In the genomic region with DNA sequence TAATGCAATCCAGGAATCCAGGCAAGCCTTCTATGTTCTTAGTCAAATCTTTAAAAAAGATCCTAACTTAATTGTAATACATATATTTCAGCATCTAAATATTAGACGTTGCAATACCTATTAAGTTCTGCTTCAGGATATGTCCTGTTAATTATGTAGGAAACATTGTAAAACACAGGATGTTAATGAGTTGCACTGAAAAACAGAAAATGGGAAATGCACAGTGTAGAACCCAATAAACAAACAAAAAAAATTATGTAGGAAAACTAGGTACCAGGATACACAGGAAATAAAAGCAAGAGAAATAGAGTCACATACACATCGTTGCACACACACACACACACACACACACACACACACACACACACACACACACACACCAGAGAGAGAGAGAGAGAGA, we compare ENCODE assay signal across 17 mouse cellular contexts.
"Had no signal": no experiment of that assay in that cellular context is flagged by ENCODE, and none has a peak within 500 bp of the region (broad histone marks: within the 10 kb centered on the region; RNA-seq: fewer than 3 reads in every experiment).

No protein-coding gene starts in this region.

- H3K36me3 ChIP-seq: neural tube, embryonic 12.5 days; neural tube, embryonic 13.5 days; neural tube, embryonic 15.5 days; stomach, embryonic 15.5 days had no signal

- H3K4me3 ChIP-seq: neural tube, embryonic 12.5 days; neural tube, embryonic 13.5 days; neural tube, embryonic 15.5 days; stomach, embryonic 15.5 days had no signal

- H3K27me3 ChIP-seq: neural tube, embryonic 12.5 days; neural tube, embryonic 13.5 days; neural tube, embryonic 15.5 days; stomach, embryonic 15.5 days had no signal

- H3K9me3 ChIP-seq: neural tube, embryonic 12.5 days; neural tube, embryonic 13.5 days; neural tube, embryonic 15.5 days; stomach, embryonic 15.5 days had no signal

- H3K4me1 ChIP-seq: neural tube, embryonic 12.5 days; neural tube, embryonic 15.5 days; stomach, embryonic 15.5 days had no signal

- H3K27ac ChIP-seq: neural tube, embryonic 12.5 days; neural tube, embryonic 13.5 days; neural tube, embryonic 15.5 days; stomach, embryonic 15.5 days; stomach, postnatal 0 days had no signal

- H3K4me2 ChIP-seq: neural tube, embryonic 12.5 days; neural tube, embryonic 13.5 days; neural tube, embryonic 15.5 days; stomach, embryonic 15.5 days had no signal

- DNase-seq: retina, postnatal 1 day; right cerebral cortex, adult 18-20 months; right cerebral cortex, postnatal 14 days; right cerebral cortex, postnatal 25 days; right cerebral cortex, postnatal 4 days; spleen, adult 18-20 months; thymus, adult 18-20 months; thymus, adult 2 months; thymus, postnatal 14 days; thymus, postnatal 25 days; thymus, postnatal 36 days; thymus, postnatal 4 days had no signal

- H3K9ac ChIP-seq: neural tube, embryonic 12.5 days; neural tube, embryonic 13.5 days; neural tube, embryonic 15.5 days; stomach, embryonic 15.5 days had no signal
